Mouse (Mus musculus) lung, adult 2 months (tissue): ENCODE results near the gene Sox2. TPM values are rescaled to one million over a fixed set of nuclear protein-coding genes. Genes with fewer than 3 reads are reported as not detected.

ENCODE experiments used
- DNase-seq: peaks from one replicate; pipeline ENCODE4 v3.0.0; 2022
- H3K4me1 ChIP-seq: fragments of 200-500 bp; 2 replicates; pipeline ENCODE4 v1.6.1; 2011; ENCODE audit warnings: low read length; ENCODE audit not compliant: control insufficient read depth, insufficient read depth
- H3K4me3 ChIP-seq: fragments of 200-500 bp; replicated peaks from 2 replicates; pipeline ENCODE3; 2011; ENCODE audit warnings: low read depth, mild to moderate bottlenecking, control low read depth, low read length; ENCODE audit errors: extremely low read depth
- CTCF ChIP-seq: fragments of 200-500 bp; IDR thresholded peaks from 2 replicates; pipeline ENCODE4 v1.5.1; 2011; ENCODE audit warnings: mild to moderate bottlenecking, low read length, control low read depth; ENCODE audit not compliant: insufficient read depth
- POLR2A ChIP-seq: fragments of 200-500 bp; IDR thresholded peaks from 2 replicates; pipeline ENCODE4 v1.6.1; 2011; ENCODE audit warnings: low read depth, mild to moderate bottlenecking, control low read depth, low read length, borderline replicate concordance; ENCODE audit errors: extremely low read depth
- WGBS: fragments of 180-500 bp; shearing (Covaris S2); methylation state at CpG from one replicate; pipeline ENCODE4 v1.1.7; 2018; 5-methylcytosine and 5-hydroxymethylcytosine counted together
- polyA plus RNA-seq: library from polyadenylated mRNA; depleted of rRNA; stranded (reverse); fragments of >200 nt; gene quantifications from 2 replicates; pipeline ENCODE4 v1.2.3, GENCODE M21; 2012

Gene Sox2
- polyA plus RNA-seq, 1 experiment = 16.0 TPM

- TF ChIP-seq CTCF (no peak), POLR2A (no peak)
- no peaks in the 10 kb centered on the region for H3K4me1 ChIP-seq
- 54% methylated on average over 6 of the region's 6 CpGs for WGBS
- no peak overlapping the region for H3K4me3 ChIP-seq
- no peak for DNase-seq
Observed at GRCm38 (mm10) chr3:34636958-34637357, 13.2 kb upstream of the Sox2 start.

- no peak for TF ChIP-seq CTCF
- TF ChIP-seq POLR2A = no peak
- Histone ChIP-seq H3K4me3 (no peak overlapping the region), H3K4me1 (no peaks in the 10 kb centered on the region)
- DNase-seq = no peak
- WGBS = 38% methylated on average over 5 of the region's 5 CpGs
Observed at GRCm38 (mm10) chr3:34637481-34637880, 12.7 kb upstream of the Sox2 start.

- no peak for TF ChIP-seq CTCF
- no peak for TF ChIP-seq POLR2A
- Histone ChIP-seq H3K4me1 (no peaks in the 10 kb centered on the region), H3K4me3 (no peak overlapping the region)
- DNase-seq = no peak
- 35% methylated on average over 5 of the region's 5 CpGs for WGBS
Observed at GRCm38 (mm10) chr3:34637926-34638325, 12.3 kb upstream of the Sox2 start.

DNA sequence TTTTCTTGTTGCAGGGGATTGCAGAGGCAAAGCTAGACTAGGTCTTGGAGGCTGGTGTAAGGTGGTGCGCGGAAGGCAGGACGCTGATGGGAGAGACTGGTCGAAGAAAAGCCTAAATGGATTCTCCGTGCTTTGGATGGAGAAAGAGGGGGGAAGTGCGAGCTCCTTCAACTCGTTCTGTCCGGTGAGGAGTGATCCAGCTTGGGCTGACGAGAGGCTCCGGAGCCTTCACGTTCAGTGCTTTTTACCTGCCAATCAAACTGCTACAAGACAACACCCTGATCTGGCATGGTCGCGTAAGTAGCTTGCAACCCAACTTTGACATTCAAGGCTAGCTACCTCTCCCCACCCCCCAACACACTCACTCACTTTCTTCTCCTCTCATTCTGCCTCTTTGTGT is 11.9 kb upstream of the Sox2 start:
- Histone ChIP-seq H3K4me1 (no peaks in the 10 kb centered on the region), H3K4me3 (no peak overlapping the region)
- TF ChIP-seq POLR2A (no peak), CTCF (no peak)
- no peak for DNase-seq
- 6% methylated on average over 13 of the region's 13 CpGs for WGBS

- WGBS = 8% methylated on average over 24 of the region's 24 CpGs
- no peak for DNase-seq
Observed at GRCm38 (mm10) chr3:34639031-34639872, 11.0 kb upstream of the Sox2 start.

GRCm38 (mm10) chr3:34639873-34640270 is 10.3 kb upstream of the Sox2 start:
- 10% methylated on average over 10 of the region's 10 CpGs for WGBS
- DNase-seq = no peak

More at GRCm38 (mm10) chr3:34639031-34639872, 11.0 kb upstream of the Sox2 start:
- no peaks in the 10 kb centered on the region for H3K4me1 ChIP-seq
- no peak overlapping the region for H3K4me3 ChIP-seq
- TF ChIP-seq CTCF (peak; percentile 55), POLR2A (no peak)

DNA sequence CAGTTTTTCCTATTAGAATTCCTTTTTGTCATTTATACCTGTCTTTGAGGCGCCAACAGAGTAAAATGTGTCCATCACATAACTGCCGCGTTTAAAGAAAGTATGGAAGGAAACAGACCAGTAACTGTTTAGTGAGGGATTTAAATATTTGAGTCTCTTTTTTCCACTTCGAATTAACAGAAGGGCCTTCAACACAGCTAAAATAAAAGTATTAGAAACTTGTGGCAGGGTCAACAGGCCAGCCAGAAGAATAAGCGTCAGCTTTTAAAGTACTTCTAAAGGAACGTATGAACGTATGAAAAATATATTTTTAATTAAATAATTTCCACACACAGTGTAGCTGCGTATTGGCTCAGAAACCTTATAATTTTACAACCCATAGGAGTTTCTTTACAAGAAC is 9.9 kb upstream of the Sox2 start:
- Histone ChIP-seq H3K4me3 (no peak overlapping the region), H3K4me1 (no peaks in the 10 kb centered on the region)
- DNase-seq = no peak
- 11% methylated on average over 8 of the region's 8 CpGs for WGBS
- TF ChIP-seq CTCF (no peak), POLR2A (no peak)

More at GRCm38 (mm10) chr3:34639873-34640270, 10.3 kb upstream of the Sox2 start:
- Histone ChIP-seq H3K4me3 (no peak overlapping the region), H3K4me1 (no peaks in the 10 kb centered on the region)
- TF ChIP-seq POLR2A = no peak

GRCm38 (mm10) chr3:34640690-34641600 is 9.3 kb upstream of the Sox2 start:
- 7% methylated on average over 33 of the region's 33 CpGs for WGBS
- H3K4me3 ChIP-seq = no peak overlapping the region

GRCm38 (mm10) chr3:34641756-34642497 is 8.3 kb upstream of the Sox2 start:
- TF ChIP-seq CTCF = no peak
- no peak for TF ChIP-seq POLR2A
- WGBS = 4% methylated on average over 38 of the region's 38 CpGs
- H3K4me3 ChIP-seq = no peak overlapping the region
- no peaks in the 10 kb centered on the region for H3K4me1 ChIP-seq
- peak; percentile 6 for DNase-seq

More at GRCm38 (mm10) chr3:34640690-34641600, 9.3 kb upstream of the Sox2 start:
- no peak for TF ChIP-seq POLR2A
- TF ChIP-seq CTCF = peak; percentile 9; the same call in 1 of the 2 replicates
- H3K4me1 ChIP-seq = no peaks in the 10 kb centered on the region
- no peak for DNase-seq
